Mouse (Mus musculus): Measurements from ENCODE around the gene Diexf.
A peak's percentile ranks its signal among the peaks of the same experiment; 100 is the strongest.

DNA sequence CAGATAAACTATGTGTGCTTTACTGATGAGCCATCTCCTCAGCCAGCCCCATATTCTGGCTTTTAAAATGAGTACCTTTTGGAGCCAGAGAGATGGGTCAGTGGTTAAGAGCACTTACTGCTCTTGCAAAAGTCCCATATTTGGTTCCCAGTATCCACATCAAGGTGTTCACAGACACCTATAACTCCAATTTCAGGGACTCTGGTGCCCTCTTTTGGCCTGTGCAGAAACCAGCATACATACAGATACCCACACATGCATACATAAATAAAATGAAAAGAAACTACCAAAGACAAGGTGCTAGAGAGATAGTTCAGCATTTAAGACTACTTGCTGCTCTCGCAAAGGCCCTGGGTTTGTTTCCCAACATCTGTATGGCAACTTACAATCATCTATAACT lies 46.1 kb downstream of the Diexf start:
- TF ChIP-seq CTCF (IDR thresholded peaks at IDR 0.05; ENCODE audit: low read depth) (peak; percentile 41; the same call in 1 of the 2 replicates), EP300 (IDR thresholded peaks at IDR 0.05; ENCODE audit: low read depth) (no peak)

All from liver, embryonic 14.5 days (tissue).